Mouse (Mus musculus): ENCODE data around the gene Wdr3. TPM values are rescaled to one million over a fixed set of nuclear protein-coding genes. Genes with fewer than 3 reads are reported as not detected.

Gene Wdr3
- polyA plus RNA-seq, 1 experiment = 17.7 TPM

DNA sequence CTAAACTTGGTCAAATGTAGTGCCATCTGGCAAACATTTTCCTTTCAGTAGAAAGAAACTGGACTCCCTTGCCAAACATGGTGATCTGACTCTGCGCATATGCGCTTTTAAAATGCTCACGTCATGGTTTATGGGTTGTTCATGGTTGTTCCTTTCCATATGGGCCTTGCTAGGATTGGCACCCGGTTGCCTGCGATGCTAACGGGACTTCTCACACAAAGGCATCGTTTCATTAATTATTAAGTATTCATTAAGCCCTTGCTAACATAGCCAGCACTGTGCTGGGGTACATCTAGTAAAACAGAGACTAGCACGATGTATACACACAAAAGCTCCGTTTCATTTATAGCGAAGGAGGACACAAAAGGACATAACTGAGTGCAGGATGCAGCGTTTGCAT, 27.7 kb upstream of the Wdr3 start:
- Histone ChIP-seq H3ac (ENCODE audit: control insufficient read depth, insufficient read length) (no peak overlapping the region), H3K79me2 (ENCODE audit: control insufficient read depth, insufficient read depth) (no peaks in the 10 kb centered on the region), H3K4me3 (no peak overlapping the region), H3K4me2 (ENCODE audit: low read depth) (no peak overlapping the region), H3K27me3 (ENCODE audit: control insufficient read depth, insufficient read depth, insufficient read length) (no peaks in the 10 kb centered on the region), H3K36me3 (ENCODE audit: control insufficient read depth, insufficient read depth) (peaks cover 19% of the 10 kb centered on the region)
- no peak for TF ChIP-seq CEBPB (IDR thresholded peaks at IDR 0.05; ENCODE audit: insufficient read depth, poor library complexity, severe bottlenecking)
- TF ChIP-seq MYOD1 (IDR thresholded peaks at IDR 0.05; ENCODE audit: control insufficient read depth in 1 of 3, insufficient read length in 2 of 3, low read depth in 2 of 3) = no peak
- TF ChIP-seq TCF3 (IDR thresholded peaks at IDR 0.05; ENCODE audit: insufficient read length, low read depth) = no peak
- no peak for TF ChIP-seq TCF12 (IDR thresholded peaks at IDR 0.05; ENCODE audit: insufficient read depth, poor library complexity, severe bottlenecking)
- TF ChIP-seq POLR2AphosphoS2 (IDR thresholded peaks at IDR 0.05; ENCODE audit: insufficient read length, low read depth) = no peak
- no peak for TF ChIP-seq USF1 (IDR thresholded peaks at IDR 0.05; ENCODE audit: low read depth)
- no peak for TF ChIP-seq E2F4 (IDR thresholded peaks at IDR 0.05; ENCODE audit: insufficient read depth)
- no peak for TF ChIP-seq POLR2A (IDR thresholded peaks at IDR 0.05; ENCODE audit: insufficient read length, low read depth)
- TF ChIP-seq SRF (IDR thresholded peaks at IDR 0.05; ENCODE audit: control insufficient read depth, insufficient read length, low read depth) = no peak
- no peak for TF ChIP-seq MYOG (IDR thresholded peaks at IDR 0.05; ENCODE audit: control insufficient read depth in 1 of 3, insufficient read depth in 1 of 3, insufficient read length in 2 of 3, low read depth in 2 of 3)
- no peak for TF ChIP-seq REST (IDR thresholded peaks at IDR 0.05; ENCODE audit: insufficient read depth, insufficient read length)

DNA sequence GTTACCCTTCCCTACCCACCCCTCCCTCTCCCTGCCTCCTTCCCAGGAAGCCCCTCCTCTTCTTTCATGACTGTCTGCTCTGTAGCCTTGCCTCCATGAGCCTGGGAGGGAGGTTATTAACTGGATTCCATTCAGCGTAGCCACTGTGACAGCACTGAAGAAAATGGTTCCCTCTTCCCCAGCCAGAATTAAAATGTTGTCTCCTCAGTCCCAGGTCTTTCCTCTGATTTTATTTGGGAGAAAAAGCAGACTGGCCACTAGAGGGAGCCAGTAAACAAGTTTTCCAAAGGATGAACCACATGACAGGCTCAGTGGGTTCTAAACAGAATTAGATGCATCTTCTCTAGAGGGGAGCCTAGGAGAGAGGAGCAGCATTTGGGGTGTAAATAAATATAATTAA, 27.2 kb upstream of the Wdr3 start:
- H3ac ChIP-seq (ENCODE audit: control insufficient read depth, insufficient read length) = no peak overlapping the region
- no peak overlapping the region for H3K4me2 ChIP-seq (ENCODE audit: low read depth)
- TF ChIP-seq USF1 (IDR thresholded peaks at IDR 0.05; ENCODE audit: low read depth) (peak; percentile 69), MYOG (IDR thresholded peaks at IDR 0.05; ENCODE audit: control insufficient read depth in 1 of 3, insufficient read depth in 1 of 3, insufficient read length in 2 of 3, low read depth in 2 of 3) (no peak)
- H3K4me3 ChIP-seq = no peak overlapping the region
- peaks cover 20% of the 10 kb centered on the region for H3K36me3 ChIP-seq (ENCODE audit: control insufficient read depth, insufficient read depth)
- no peaks in the 10 kb centered on the region for H3K27me3 ChIP-seq (ENCODE audit: control insufficient read depth, insufficient read depth, insufficient read length)
- H3K79me2 ChIP-seq (ENCODE audit: control insufficient read depth, insufficient read depth) = no peaks in the 10 kb centered on the region

DNA sequence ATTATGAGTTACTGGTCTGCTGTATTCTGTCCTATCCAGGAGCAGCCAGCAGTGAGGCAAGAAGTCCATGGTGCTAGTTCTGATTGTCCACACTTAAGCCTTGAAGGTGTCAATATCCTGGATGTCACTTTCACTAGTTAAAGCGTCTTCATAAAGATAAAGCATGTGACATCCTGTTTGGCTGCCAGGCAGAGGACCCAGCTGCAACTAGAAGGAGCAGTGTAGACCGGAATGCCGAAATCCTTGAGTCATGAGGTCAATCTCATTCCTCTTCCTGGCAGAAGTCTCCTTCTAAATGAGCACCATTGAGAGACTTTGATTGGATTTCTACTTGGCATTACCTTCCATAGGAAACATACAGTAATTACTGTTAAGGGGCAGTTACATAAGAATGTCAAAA, 18.3 kb upstream of the Wdr3 start:
- H3K36me3 ChIP-seq (ENCODE audit: control insufficient read depth, insufficient read depth) = peaks cover 49% of the 10 kb centered on the region
- no peaks in the 10 kb centered on the region for H3K79me2 ChIP-seq (ENCODE audit: control insufficient read depth, insufficient read depth)
- TF ChIP-seq MYOG (IDR thresholded peaks at IDR 0.05; ENCODE audit: control insufficient read depth in 1 of 3, insufficient read depth in 1 of 3, insufficient read length in 2 of 3, low read depth in 2 of 3) (no peak), MAX (IDR thresholded peaks at IDR 0.05; ENCODE audit: low read depth) (no peak), USF1 (IDR thresholded peaks at IDR 0.05; ENCODE audit: low read depth) (no peak), TCF12 (IDR thresholded peaks at IDR 0.05; ENCODE audit: insufficient read depth, poor library complexity, severe bottlenecking) (no peak), REST (IDR thresholded peaks at IDR 0.05; ENCODE audit: insufficient read depth, insufficient read length) (no peak), TCF3 (IDR thresholded peaks at IDR 0.05; ENCODE audit: insufficient read length, low read depth) (no peak)
- H3K4me2 ChIP-seq (ENCODE audit: low read depth) = no peak overlapping the region
- H3K4me3 ChIP-seq = no peak overlapping the region
- H3K27me3 ChIP-seq (ENCODE audit: control insufficient read depth, insufficient read depth, insufficient read length) = no peaks in the 10 kb centered on the region
- no peak overlapping the region for H3ac ChIP-seq (ENCODE audit: control insufficient read depth, insufficient read length)

DNA sequence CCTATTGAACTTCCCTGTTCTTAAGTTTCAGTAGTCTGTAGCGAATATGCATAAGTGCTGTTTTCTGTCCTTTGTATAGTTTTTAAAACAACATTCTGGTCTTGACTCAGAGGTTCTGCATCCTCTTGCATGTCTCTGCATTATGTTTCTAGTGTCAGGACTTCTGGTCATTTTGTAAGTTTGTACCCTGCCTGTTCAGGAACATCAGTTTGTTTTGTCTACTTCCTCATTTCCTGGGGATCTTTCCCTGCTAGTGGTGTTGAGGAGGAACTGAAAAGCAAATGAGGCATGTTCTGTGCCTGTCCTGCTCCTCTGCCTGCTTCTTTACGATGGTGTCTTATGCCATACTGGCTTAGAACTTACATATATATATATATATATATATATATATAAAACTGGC, 13.8 kb upstream of the Wdr3 start:
- TF ChIP-seq USF1 (IDR thresholded peaks at IDR 0.05; ENCODE audit: low read depth) = no peak
- TF ChIP-seq CEBPB (IDR thresholded peaks at IDR 0.05; ENCODE audit: insufficient read depth, poor library complexity, severe bottlenecking) = no peak
- no peak for TF ChIP-seq TCF3 (IDR thresholded peaks at IDR 0.05; ENCODE audit: insufficient read length, low read depth)
- no peak for TF ChIP-seq REST (IDR thresholded peaks at IDR 0.05; ENCODE audit: insufficient read depth, insufficient read length)
- TF ChIP-seq MYOD1 (IDR thresholded peaks at IDR 0.05; ENCODE audit: control insufficient read depth in 1 of 3, insufficient read length in 2 of 3, low read depth in 2 of 3) = no peak
- TF ChIP-seq MYOG (IDR thresholded peaks at IDR 0.05; ENCODE audit: control insufficient read depth in 1 of 3, insufficient read depth in 1 of 3, insufficient read length in 2 of 3, low read depth in 2 of 3) = no peak
- TF ChIP-seq POLR2AphosphoS2 (IDR thresholded peaks at IDR 0.05; ENCODE audit: insufficient read length, low read depth) = no peak
- no peak for TF ChIP-seq E2F4 (IDR thresholded peaks at IDR 0.05; ENCODE audit: insufficient read depth)
- no peak for TF ChIP-seq POLR2A (IDR thresholded peaks at IDR 0.05; ENCODE audit: insufficient read length, low read depth)
- no peak for TF ChIP-seq TCF12 (IDR thresholded peaks at IDR 0.05; ENCODE audit: insufficient read depth, poor library complexity, severe bottlenecking)
- TF ChIP-seq SRF (IDR thresholded peaks at IDR 0.05; ENCODE audit: control insufficient read depth, insufficient read length, low read depth) = no peak
- TF ChIP-seq MAX (IDR thresholded peaks at IDR 0.05; ENCODE audit: low read depth) = no peak
- H3K4me3 ChIP-seq = no peak overlapping the region
- no peak overlapping the region for H3ac ChIP-seq (ENCODE audit: control insufficient read depth, insufficient read length)
- H3K27me3 ChIP-seq (ENCODE audit: control insufficient read depth, insufficient read depth, insufficient read length) = no peaks in the 10 kb centered on the region
- H3K79me2 ChIP-seq (ENCODE audit: control insufficient read depth, insufficient read depth) = no peaks in the 10 kb centered on the region
- H3K4me2 ChIP-seq (ENCODE audit: low read depth) = no peak overlapping the region
- peaks cover 60% of the 10 kb centered on the region for H3K36me3 ChIP-seq (ENCODE audit: control insufficient read depth, insufficient read depth)

DNA sequence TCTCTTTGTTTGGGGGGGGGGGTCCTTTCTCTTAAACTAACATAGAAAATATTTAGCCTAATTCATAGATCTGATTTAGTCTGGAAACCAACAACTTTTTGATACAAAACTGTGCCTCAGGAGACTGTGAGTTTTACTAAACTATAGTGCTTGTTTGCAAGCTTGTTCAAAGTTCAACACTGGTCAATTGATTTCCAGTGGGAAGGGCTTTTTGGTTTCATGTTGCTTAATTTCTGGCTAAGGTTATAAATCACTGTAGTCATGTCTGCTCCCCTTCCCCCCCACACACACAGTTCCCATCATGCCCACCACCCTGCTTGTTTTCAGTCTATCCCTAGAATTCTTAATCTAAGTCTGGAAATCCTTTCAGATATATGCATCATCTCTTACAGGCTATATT, 2.8 kb upstream of the Wdr3 start:
- Histone ChIP-seq H3K36me3 (ENCODE audit: control insufficient read depth, insufficient read depth) (no peaks in the 10 kb centered on the region), H3K79me2 (ENCODE audit: control insufficient read depth, insufficient read depth) (peaks cover 26% of the 10 kb centered on the region), H3K27me3 (ENCODE audit: control insufficient read depth, insufficient read depth, insufficient read length) (no peaks in the 10 kb centered on the region), H3K4me3 (no peak overlapping the region), H3ac (ENCODE audit: control insufficient read depth, insufficient read length) (no peak overlapping the region), H3K4me2 (ENCODE audit: low read depth) (no peak overlapping the region)
- TF ChIP-seq MYOG (IDR thresholded peaks at IDR 0.05; ENCODE audit: control insufficient read depth in 1 of 3, insufficient read depth in 1 of 3, insufficient read length in 2 of 3, low read depth in 2 of 3) (no peak), TCF3 (IDR thresholded peaks at IDR 0.05; ENCODE audit: insufficient read length, low read depth) (no peak), CEBPB (IDR thresholded peaks at IDR 0.05; ENCODE audit: insufficient read depth, poor library complexity, severe bottlenecking) (no peak), USF1 (IDR thresholded peaks at IDR 0.05; ENCODE audit: low read depth) (no peak), TCF12 (IDR thresholded peaks at IDR 0.05; ENCODE audit: insufficient read depth, poor library complexity, severe bottlenecking) (no peak), POLR2A (IDR thresholded peaks at IDR 0.05; ENCODE audit: insufficient read length, low read depth) (no peak), E2F4 (IDR thresholded peaks at IDR 0.05; ENCODE audit: insufficient read depth) (no peak), SRF (IDR thresholded peaks at IDR 0.05; ENCODE audit: control insufficient read depth, insufficient read length, low read depth) (no peak), MYOD1 (IDR thresholded peaks at IDR 0.05; ENCODE audit: control insufficient read depth in 1 of 3, insufficient read length in 2 of 3, low read depth in 2 of 3) (no peak), POLR2AphosphoS2 (IDR thresholded peaks at IDR 0.05; ENCODE audit: insufficient read length, low read depth) (no peak), REST (IDR thresholded peaks at IDR 0.05; ENCODE audit: insufficient read depth, insufficient read length) (no peak), MAX (IDR thresholded peaks at IDR 0.05; ENCODE audit: low read depth) (no peak)

Measured in myocyte (in vitro differentiated cells).